Comparison of ENCODE assay signal across 8 mouse cellular contexts in genomic region chr19:3855601-3856000, GRCm38 (mm10). TPM values are rescaled to one million over a fixed set of nuclear protein-coding genes. Genes with fewer than 3 reads are reported as not detected.
A peak's percentile ranks its signal among the peaks of the same experiment; 100 is the strongest.
DNase-seq lines count a peak whose midpoint lies in the region; ATAC-seq and TF ChIP-seq lines count a peak whose summit lies in the region.

No protein-coding gene starts in this region.

- intact Hi-C loops in gastrocnemius, postnatal 14 days (cut with DNase I; ENCODE audit: low total_unique reads): no loop called here
- intact Hi-C loops in heart, postnatal 14 days (cut with DNase I): no loop called here

- no peaks in the 10 kb centered on the region for H3K9me3 ChIP-seq in kidney, embryonic 16.5 days (ENCODE audit: low read length)
- H3K9me3 ChIP-seq in forebrain, postnatal 0 days (ENCODE audit: low read length): no peaks in the 10 kb centered on the region
- no peaks in the 10 kb centered on the region for H3K9me3 ChIP-seq in liver, embryonic 11.5 days (ENCODE audit: control insufficient read depth, low read length)

- peak overlapping the region; percentile 5; the same call in 1 of the 2 replicates for H3K4me3 ChIP-seq in kidney, embryonic 16.5 days (ENCODE audit: low read length)
- no peak overlapping the region for H3K4me3 ChIP-seq in forebrain, postnatal 0 days (ENCODE audit: low read depth, low read length)
- no peak overlapping the region for H3K4me3 ChIP-seq in liver, embryonic 11.5 days (ENCODE audit: low read depth, low read length)

- peak overlapping the region; percentile 38 for H3K4me2 ChIP-seq in kidney, embryonic 16.5 days (replicated peaks; ENCODE audit: low read depth, low read length)
- H3K4me2 ChIP-seq in forebrain, postnatal 0 days (ENCODE audit: low read depth): 0 out of 2 replicates have a peak overlapping the region, but pooled peaks have one; percentile 21
- H3K4me2 ChIP-seq in liver, embryonic 11.5 days: peak overlapping the region; percentile 5

- no peak for TF ChIP-seq CTCF in forebrain, postnatal 0 days (IDR thresholded peaks at IDR 0.05; ENCODE audit: low read depth)

- no peaks in the 10 kb centered on the region for H3K36me3 ChIP-seq in kidney, embryonic 16.5 days (ENCODE audit: insufficient read depth, low read length)
- no peaks in the 10 kb centered on the region for H3K36me3 ChIP-seq in forebrain, postnatal 0 days (ENCODE audit: insufficient read depth)
- H3K36me3 ChIP-seq in liver, embryonic 11.5 days (ENCODE audit: control insufficient read depth, insufficient read depth, low read length): no peaks in the 10 kb centered on the region

- H3K4me1 ChIP-seq in kidney, embryonic 16.5 days (ENCODE audit: insufficient read depth, low read length): peaks cover 38% of the 10 kb centered on the region
- H3K4me1 ChIP-seq in forebrain, postnatal 0 days (ENCODE audit: insufficient read depth): peaks cover 19% of the 10 kb centered on the region
- H3K4me1 ChIP-seq in liver, embryonic 11.5 days (replicated peaks; ENCODE audit: control insufficient read depth, insufficient read depth, low read length): peaks cover 14% of the 10 kb centered on the region

- H3K27ac ChIP-seq in kidney, embryonic 16.5 days (ENCODE audit: low read length): peak overlapping the region; percentile 27
- 0 out of 2 replicates have a peak overlapping the region, but pooled peaks have one; percentile 21 for H3K27ac ChIP-seq in forebrain, postnatal 0 days (ENCODE audit: low read depth, low read length)
- no peak overlapping the region for H3K27ac ChIP-seq in liver, embryonic 11.5 days (ENCODE audit: low read depth, low read length)

- no peak for ATAC-seq in kidney, embryonic 16.5 days (ENCODE audit: low FRiP score, low TSS enrichment)
- ATAC-seq in forebrain, postnatal 0 days: no peak
- no peak for ATAC-seq in liver, embryonic 11.5 days (replicated peaks; ENCODE audit: low FRiP score)

- H3K27me3 ChIP-seq in kidney, embryonic 16.5 days (ENCODE audit: insufficient read depth, low read length): no peaks in the 10 kb centered on the region
- H3K27me3 ChIP-seq in forebrain, postnatal 0 days (ENCODE audit: insufficient read depth, low read length): no peaks in the 10 kb centered on the region
- no peaks in the 10 kb centered on the region for H3K27me3 ChIP-seq in liver, embryonic 11.5 days (replicated peaks; ENCODE audit: control insufficient read depth, insufficient read depth, low read length)

- 0 out of 2 replicates have a peak overlapping the region, but pooled peaks have one; percentile 17 for H3K9ac ChIP-seq in kidney, embryonic 16.5 days (replicated peaks; ENCODE audit: low read length)
- no peak overlapping the region for H3K9ac ChIP-seq in forebrain, postnatal 0 days
- H3K9ac ChIP-seq in liver, embryonic 11.5 days (ENCODE audit: low read depth, low read length): no peak overlapping the region

- WGBS in kidney, embryonic 16.5 days: 16% methylated on average over 4 of the region's 4 CpGs
- WGBS in forebrain, postnatal 0 days: 13% methylated on average over 4 of the region's 4 CpGs
- WGBS in liver, embryonic 11.5 days: 28% methylated on average over 4 of the region's 4 CpGs

- no peak for DNase-seq in kidney, adult 11 months
- DNase-seq in R1 (ENCODE audit: low read depth, low spot score): peak; percentile 80
- DNase-seq in forebrain, postnatal 0 days: no peak
- no peak for DNase-seq in liver, embryonic 11.5 days (ENCODE audit: low spot score)
- DNase-seq in gastrocnemius, postnatal 14 days: no peak
- no peak for DNase-seq in embryo, embryonic 9.5 days (ENCODE audit: extremely low spot score)
- DNase-seq in heart, postnatal 14 days: no peak

RNA-seq across cellular contexts. Expression of gene Chka, which starts 4.0 kb away (rescaled TPM):
- 58.0 and 65.6 TPM in 2 replicates for polyA plus RNA-seq in kidney, embryonic 16.5 days (2015; fragmentation: Nextera tagmentation; extraction: Ambion mirVana)
- 67.0 and 69.4 TPM in 2 replicates for total RNA-seq in forebrain, postnatal 0 days (2014; rRNA removed)
- 49.4 and 53.9 TPM in 2 replicates for polyA plus RNA-seq in forebrain, postnatal 0 days (2015; fragmentation: Nextera tagmentation; extraction: Ambion mirVana)
- polyA plus RNA-seq in liver, embryonic 11.5 days (2014; fragmentation: Nextera tagmentation; extraction: Ambion mirVana): 35.4 and 37.5 TPM in 2 replicates
- 1 to 10 TPM; 3.5 to 4.5 TPM for total RNA-seq in gastrocnemius, postnatal 14 days (2021)
- 10 to 100 TPM; 15.1 to 15.7 TPM for total RNA-seq in heart, postnatal 14 days (2021)

RNA-seq across cellular contexts. Expression of gene Tcirg1, which starts 51.3 kb away (rescaled TPM):
- polyA plus RNA-seq in kidney, embryonic 16.5 days (2015; fragmentation: Nextera tagmentation; extraction: Ambion mirVana): 56.1 and 62.7 TPM in 2 replicates
- total RNA-seq in forebrain, postnatal 0 days (2014; rRNA removed): 21.4 and 23.5 TPM in 2 replicates
- 9.3 and 9.9 TPM in 2 replicates for polyA plus RNA-seq in forebrain, postnatal 0 days (2015; fragmentation: Nextera tagmentation; extraction: Ambion mirVana)
- 39.8 and 42.8 TPM in 2 replicates for polyA plus RNA-seq in liver, embryonic 11.5 days (2014; fragmentation: Nextera tagmentation; extraction: Ambion mirVana)
- total RNA-seq in gastrocnemius, postnatal 14 days (2021): 1 to 10 TPM; 7.3 to 8.5 TPM
- 10 to 100 TPM; 16.0 to 20.4 TPM for total RNA-seq in heart, postnatal 14 days (2021)

RNA-seq across cellular contexts. Expression of gene Ndufs8, which starts 57.0 kb away (rescaled TPM):
- polyA plus RNA-seq in kidney, embryonic 16.5 days (2015; fragmentation: Nextera tagmentation; extraction: Ambion mirVana): 365 and 401 TPM in 2 replicates
- total RNA-seq in forebrain, postnatal 0 days (2014; rRNA removed): 137 and 148 TPM in 2 replicates
- polyA plus RNA-seq in forebrain, postnatal 0 days (2015; fragmentation: Nextera tagmentation; extraction: Ambion mirVana): 261 and 281 TPM in 2 replicates
- 278 and 287 TPM in 2 replicates for polyA plus RNA-seq in liver, embryonic 11.5 days (2014; fragmentation: Nextera tagmentation; extraction: Ambion mirVana)
- total RNA-seq in gastrocnemius, postnatal 14 days (2021): 100 to 1,000 TPM; 206 to 256 TPM
- 100 to 1,000 TPM; 438 to 441 TPM for total RNA-seq in heart, postnatal 14 days (2021)
